Mouse (Mus musculus) kidney, adult 2 months (tissue): ENCODE data around the gene Ptpru.

Experiments used
- CTCF ChIP-seq: fragments of 200-500 bp; conservative IDR thresholded peaks from 2 replicates; pipeline ENCODE4 v1.5.1; 2011; ENCODE audit warnings: low read depth, mild to moderate bottlenecking, control low read depth, low read length, moderate library complexity, mixed read lengths; ENCODE audit not compliant: insufficient read depth, insufficient read length
- POLR2A ChIP-seq: fragments of 200-500 bp; IDR thresholded peaks from one replicate; pipeline ENCODE4 v1.6.1; 2011; ENCODE audit warnings: low read depth, low read length, control low read depth

DNA sequence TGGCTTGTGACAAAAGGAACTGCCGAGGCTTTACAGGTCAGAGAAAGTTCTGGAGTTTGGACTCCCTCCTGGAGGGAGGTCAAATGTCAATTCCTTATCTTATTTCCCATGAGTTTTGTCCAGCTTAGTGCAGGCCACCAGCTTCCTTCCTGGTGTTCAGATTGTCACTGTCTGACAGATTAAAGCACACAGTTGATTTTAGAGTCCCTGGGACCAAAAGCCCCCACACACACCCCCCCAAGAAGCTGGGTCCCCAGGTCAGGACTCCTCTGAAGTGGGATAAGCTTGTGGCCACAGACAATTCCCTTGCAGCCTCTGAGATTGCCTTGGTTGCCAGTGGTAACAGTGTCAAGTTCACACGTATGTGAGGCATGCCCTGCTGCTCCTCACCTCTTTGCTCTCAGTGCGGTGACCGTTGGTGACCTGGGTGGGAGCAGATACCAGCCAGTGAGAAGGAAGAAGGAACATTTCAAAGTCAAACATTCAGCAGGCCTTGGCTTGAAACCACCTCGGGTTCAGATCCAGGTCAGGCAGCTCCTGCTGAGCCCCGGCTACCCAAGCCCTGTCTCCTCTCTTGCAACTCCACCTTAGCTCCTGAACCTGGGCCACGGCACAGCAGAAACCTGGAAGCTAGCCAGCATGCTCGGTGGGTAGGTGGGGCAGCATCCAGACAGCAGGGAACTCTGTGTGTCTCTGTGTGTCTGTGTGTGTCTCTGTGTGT lies 115.8 kb downstream of the Ptpru start:
- no peak for TF ChIP-seq CTCF
- TF ChIP-seq POLR2A = no peak
